Mouse (Mus musculus) limb, embryonic 12.5 days (tissue): ENCODE measurements around the gene Bhlhe23. TPM values are rescaled to one million over a fixed set of nuclear protein-coding genes. Genes with fewer than 3 reads are reported as not detected.

ENCODE experiments used
- ATAC-seq: fragments of 200-750 bp; cut with Nextera tagmentation; 2 replicates; pipeline ENCODE4 v1.8.0; 2017; ENCODE audit warnings: low read depth, moderate TSS enrichment; ENCODE audit not compliant: insufficient number of reproducible peaks, insufficient read depth, low FRiP score, low TSS enrichment
- H3K27ac ChIP-seq: fragments of 300-500 bp; sonication (generic); 2 replicates; pipeline ENCODE4 v1.5.1; 2016; ENCODE audit warnings: mild to moderate bottlenecking, moderate library complexity
- H3K27me3 ChIP-seq: fragments of 300-500 bp; sonication (generic); 2 replicates; pipeline ENCODE4 v1.6.1; 2016; ENCODE audit warnings: mild to moderate bottlenecking, moderate library complexity
- H3K36me3 ChIP-seq: fragments of 300-500 bp; sonication (generic); 2 replicates; pipeline ENCODE4 v1.6.1; 2016; ENCODE audit warnings: mild to moderate bottlenecking, moderate library complexity
- H3K4me1 ChIP-seq: fragments of 300-500 bp; sonication (generic); replicated peaks from 2 replicates; pipeline ENCODE4 v1.6.1; 2016
- H3K4me2 ChIP-seq: fragments of 300-500 bp; sonication (generic); 2 replicates; pipeline ENCODE4 v1.6.1; 2016; ENCODE audit warnings: mild to moderate bottlenecking, moderate library complexity
- H3K4me3 ChIP-seq: fragments of 300-500 bp; sonication (generic); replicated peaks from 2 replicates; pipeline ENCODE4 v1.5.1; 2016; ENCODE audit warnings: mild to moderate bottlenecking
- H3K9ac ChIP-seq: fragments of 300-500 bp; sonication (generic); replicated peaks from 2 replicates; pipeline ENCODE4 v1.6.1; 2016; ENCODE audit warnings: mild to moderate bottlenecking, moderate library complexity
- H3K9me3 ChIP-seq: fragments of 300-500 bp; sonication (generic); 2 replicates; pipeline ENCODE4 v1.6.1; 2016; ENCODE audit warnings: mild to moderate bottlenecking, moderate library complexity
- WGBS: fragments of 180-500 bp; shearing (Covaris S2); methylation state at CpG from one replicate; pipeline ENCODE4 v1.1.7; 2016; 5-methylcytosine and 5-hydroxymethylcytosine counted together
- polyA plus RNA-seq: library from polyadenylated mRNA; unstranded; fragments of >200 nt; fragmentation: Nextera tagmentation; extraction: Ambion mirVana; gene quantifications from 2 replicates; pipeline ENCODE4 v1.2.1, GENCODE M21; 2016

The Bhlhe23 gene
- polyA plus RNA-seq, 1 experiment from 2014 or later = not detected

- ATAC-seq = no peak
- H3K4me1 ChIP-seq = peaks cover 8% of the 10 kb centered on the region; the same call in 1 of the 2 replicates
- no peak overlapping the region for H3K4me2 ChIP-seq
- H3K9me3 ChIP-seq = no peaks in the 10 kb centered on the region
- no peak overlapping the region for H3K4me3 ChIP-seq
- H3K27me3 ChIP-seq = peaks cover 95% of the 10 kb centered on the region
- no peak overlapping the region for H3K27ac ChIP-seq
- no peaks in the 10 kb centered on the region for H3K36me3 ChIP-seq
- H3K9ac ChIP-seq = no peak overlapping the region
- WGBS = 4% methylated on average over 12 of the region's 12 CpGs
These were observed 1.5 kb downstream of the Bhlhe23 start for GRCm38 (mm10) chr2:180775223-180775622.

GRCm38 (mm10) chr2:180765713-180766112, 11.0 kb downstream of the Bhlhe23 start:
- Histone ChIP-seq H3K4me1 (no peaks in the 10 kb centered on the region), H3K9me3 (no peaks in the 10 kb centered on the region), H3K9ac (no peak overlapping the region), H3K4me2 (no peak overlapping the region), H3K27me3 (peaks cover 44% of the 10 kb centered on the region), H3K27ac (no peak overlapping the region), H3K4me3 (no peak overlapping the region), H3K36me3 (no peaks in the 10 kb centered on the region)
- ATAC-seq = no peak
- 75% methylated on average over 7 of the region's 7 CpGs for WGBS

- no peak overlapping the region for H3K9ac ChIP-seq
- peaks cover 38% of the 10 kb centered on the region for H3K27me3 ChIP-seq
- no peak for ATAC-seq
- no peak overlapping the region for H3K4me2 ChIP-seq
- no peaks in the 10 kb centered on the region for H3K36me3 ChIP-seq
- H3K27ac ChIP-seq = no peak overlapping the region
- H3K9me3 ChIP-seq = no peaks in the 10 kb centered on the region
- WGBS = 64% methylated on average over 11 of the region's 11 CpGs
- no peak overlapping the region for H3K4me3 ChIP-seq
- no peaks in the 10 kb centered on the region for H3K4me1 ChIP-seq
These were observed 11.7 kb downstream of the Bhlhe23 start for GRCm38 (mm10) chr2:180764986-180765385.

- H3K9ac ChIP-seq = no peak overlapping the region
- H3K9me3 ChIP-seq = no peaks in the 10 kb centered on the region
- H3K4me3 ChIP-seq = no peak overlapping the region
- no peak for ATAC-seq
- H3K36me3 ChIP-seq = no peaks in the 10 kb centered on the region
- no peak overlapping the region for H3K4me2 ChIP-seq
- no peak overlapping the region for H3K27ac ChIP-seq
- H3K27me3 ChIP-seq = peaks cover 34% of the 10 kb centered on the region
- WGBS = 53% methylated on average over 15 of the region's 15 CpGs
- H3K4me1 ChIP-seq = no peaks in the 10 kb centered on the region
These were observed 18.0 kb downstream of the Bhlhe23 start for GRCm38 (mm10) chr2:180758513-180759263.

GRCm38 (mm10) chr2:180756786-180757185, 19.9 kb downstream of the Bhlhe23 start:
- Histone ChIP-seq H3K4me1 (no peaks in the 10 kb centered on the region), H3K27ac (no peak overlapping the region), H3K36me3 (no peaks in the 10 kb centered on the region), H3K4me2 (no peak overlapping the region), H3K9ac (no peak overlapping the region), H3K4me3 (no peak overlapping the region), H3K27me3 (peaks cover 39% of the 10 kb centered on the region), H3K9me3 (no peaks in the 10 kb centered on the region)
- 35% methylated on average over 2 of the region's 2 CpGs for WGBS
- ATAC-seq = no peak

GRCm38 (mm10) chr2:180755896-180756295, 20.8 kb downstream of the Bhlhe23 start:
- Histone ChIP-seq H3K4me2 (no peak overlapping the region), H3K4me3 (no peak overlapping the region), H3K9ac (no peak overlapping the region), H3K27ac (no peak overlapping the region), H3K4me1 (no peaks in the 10 kb centered on the region), H3K27me3 (peaks cover 32% of the 10 kb centered on the region), H3K36me3 (no peaks in the 10 kb centered on the region), H3K9me3 (no peaks in the 10 kb centered on the region)
- under 1% methylated on average over 8 of the region's 8 CpGs for WGBS
- ATAC-seq = peak; percentile 56; the same call in 1 of the 2 replicates

GRCm38 (mm10) chr2:180754976-180755688, 21.6 kb downstream of the Bhlhe23 start:
- Histone ChIP-seq H3K27me3 (peaks cover 32% of the 10 kb centered on the region), H3K4me2 (no peak overlapping the region), H3K4me3 (no peak overlapping the region), H3K9me3 (no peaks in the 10 kb centered on the region), H3K36me3 (no peaks in the 10 kb centered on the region), H3K27ac (no peak overlapping the region), H3K9ac (no peak overlapping the region), H3K4me1 (no peaks in the 10 kb centered on the region)
- peak; percentile 26; the same call in 1 of the 2 replicates for ATAC-seq
- WGBS = 53% methylated on average over 5 of the region's 5 CpGs

GRCm38 (mm10) chr2:180748904-180749303, 27.8 kb downstream of the Bhlhe23 start:
- no peak overlapping the region for H3K9ac ChIP-seq
- H3K4me3 ChIP-seq = no peak overlapping the region
- peaks cover 17% of the 10 kb centered on the region for H3K27me3 ChIP-seq
- no peaks in the 10 kb centered on the region for H3K36me3 ChIP-seq
- no peak overlapping the region for H3K4me2 ChIP-seq
- no peak overlapping the region for H3K27ac ChIP-seq
- H3K9me3 ChIP-seq = no peaks in the 10 kb centered on the region
- H3K4me1 ChIP-seq = no peaks in the 10 kb centered on the region
- WGBS = 57% methylated on average over 5 of the region's 5 CpGs
- ATAC-seq = no peak

- Histone ChIP-seq H3K9ac (no peak overlapping the region), H3K4me3 (no peak overlapping the region), H3K27ac (no peak overlapping the region), H3K36me3 (no peaks in the 10 kb centered on the region), H3K4me1 (no peaks in the 10 kb centered on the region), H3K9me3 (no peaks in the 10 kb centered on the region), H3K4me2 (no peak overlapping the region), H3K27me3 (peaks cover 7% of the 10 kb centered on the region)
- ATAC-seq = no peak
- WGBS = 33% methylated on average over 5 of the region's 5 CpGs
These were observed 30.0 kb downstream of the Bhlhe23 start for GRCm38 (mm10) chr2:180746569-180747192.

- H3K4me1 ChIP-seq = no peaks in the 10 kb centered on the region
- no peaks in the 10 kb centered on the region for H3K9me3 ChIP-seq
- peaks cover 7% of the 10 kb centered on the region for H3K27me3 ChIP-seq
- H3K4me3 ChIP-seq = no peak overlapping the region
- H3K27ac ChIP-seq = no peak overlapping the region
- 37% methylated on average over 17 of the region's 17 CpGs for WGBS
- ATAC-seq = no peak
- H3K9ac ChIP-seq = no peak overlapping the region
- no peaks in the 10 kb centered on the region for H3K36me3 ChIP-seq
- H3K4me2 ChIP-seq = no peak overlapping the region
These were observed 31.3 kb downstream of the Bhlhe23 start for GRCm38 (mm10) chr2:180745248-180745927.

- peaks cover 4% of the 10 kb centered on the region for H3K27me3 ChIP-seq
- no peak overlapping the region for H3K4me3 ChIP-seq
- no peak overlapping the region for H3K9ac ChIP-seq
- no peak overlapping the region for H3K27ac ChIP-seq
- no peak overlapping the region for H3K4me2 ChIP-seq
- no peaks in the 10 kb centered on the region for H3K9me3 ChIP-seq
- H3K4me1 ChIP-seq = no peaks in the 10 kb centered on the region
- 88% methylated on average over 2 of the region's 2 CpGs for WGBS
- no peaks in the 10 kb centered on the region for H3K36me3 ChIP-seq
- no peak for ATAC-seq
These were observed 33.4 kb downstream of the Bhlhe23 start for GRCm38 (mm10) chr2:180743321-180743720.
